Mouse (Mus musculus) E14TG2a.4 (cell line): ENCODE data around the gene Slc3a2.
"Not testable (repeated sequence)": the region's sequence is repeated elsewhere in the genome, so short reads cannot be mapped to it uniquely, and the experiment has no call there.

Experiments
- CTCF ChIP-seq: conservative IDR thresholded peaks from 2 replicates; pipeline ENCODE4 v1.5.1; 2014; ENCODE audit warnings: low read length
- POU5F1 ChIP-seq: IDR thresholded peaks from 2 replicates; pipeline ENCODE4 v1.6.1; 2014; ENCODE audit warnings: low read length, borderline replicate concordance

DNA sequence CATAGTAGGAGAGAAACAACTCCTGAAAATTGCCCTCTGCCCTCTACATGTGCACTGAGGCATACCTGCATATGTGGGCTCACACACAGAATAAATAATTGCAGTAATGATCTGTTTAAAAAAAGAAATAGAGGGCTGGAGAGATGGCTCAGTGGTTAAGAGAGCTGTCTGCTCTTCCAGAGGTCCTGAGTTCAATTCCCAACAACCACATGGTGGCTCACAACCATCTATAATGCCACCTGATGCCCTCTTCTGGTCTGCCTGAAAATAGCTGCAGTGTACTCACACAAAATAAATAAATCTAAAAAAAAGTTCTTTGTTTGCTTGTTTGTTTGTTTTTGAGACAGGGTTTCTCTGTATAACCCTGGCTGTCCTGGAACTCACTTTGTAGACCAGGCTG lies 4.1 kb downstream of the Slc3a2 start:
- not testable (repeated sequence) for TF ChIP-seq CTCF, POU5F1
